Mouse (Mus musculus): ENCODE results near the gene Smap1. TPM values are rescaled to one million over a fixed set of nuclear protein-coding genes. Genes with fewer than 3 reads are reported as not detected.
"Not testable (repeated sequence)": the region's sequence is repeated elsewhere in the genome, so short reads cannot be mapped to it uniquely, and the experiment has no call there.

The Smap1 gene
- 45.9 and 52.1 TPM in 2 replicates for total RNA-seq (2017)

GRCm38 (mm10) chr1:23921711-23922529 lies at the start of gene Smap1:
Gene Smap1 (minus strand): TSS chr1:23922317.
- ATAC-seq (ENCODE audit: extremely low read depth, insufficient number of reproducible peaks, low FRiP score, poor library complexity, severe bottlenecking): peak; percentile 62

GRCm38 (mm10) chr1:23971159-23971558 lies 49.0 kb upstream of the Smap1 start:
- not testable (repeated sequence) for ATAC-seq (ENCODE audit: extremely low read depth, insufficient number of reproducible peaks, low FRiP score, poor library complexity, severe bottlenecking)

- ATAC-seq (ENCODE audit: extremely low read depth, insufficient number of reproducible peaks, low FRiP score, poor library complexity, severe bottlenecking): no peak
Observed at GRCm38 (mm10) chr1:23968027-23968725, 46.1 kb upstream of the Smap1 start.

GRCm38 (mm10) chr1:23966226-23966625 lies 44.1 kb upstream of the Smap1 start:
- no peak for ATAC-seq (ENCODE audit: extremely low read depth, insufficient number of reproducible peaks, low FRiP score, poor library complexity, severe bottlenecking)

GRCm38 (mm10) chr1:23959415-23959732 lies 37.3 kb upstream of the Smap1 start:
- no peak for ATAC-seq (ENCODE audit: extremely low read depth, insufficient number of reproducible peaks, low FRiP score, poor library complexity, severe bottlenecking)

- ATAC-seq (ENCODE audit: extremely low read depth, insufficient number of reproducible peaks, low FRiP score, poor library complexity, severe bottlenecking): no peak
Observed at GRCm38 (mm10) chr1:23958668-23959414, 36.7 kb upstream of the Smap1 start.

- ATAC-seq (ENCODE audit: extremely low read depth, insufficient number of reproducible peaks, low FRiP score, poor library complexity, severe bottlenecking): no peak
Observed at GRCm38 (mm10) chr1:23958101-23958500, 36.0 kb upstream of the Smap1 start.

- ATAC-seq (ENCODE audit: extremely low read depth, insufficient number of reproducible peaks, low FRiP score, poor library complexity, severe bottlenecking): no peak
Observed at GRCm38 (mm10) chr1:23955539-23955938, 33.4 kb upstream of the Smap1 start.

GRCm38 (mm10) chr1:23953921-23954320 lies 31.8 kb upstream of the Smap1 start:
- no peak for ATAC-seq (ENCODE audit: extremely low read depth, insufficient number of reproducible peaks, low FRiP score, poor library complexity, severe bottlenecking)

GRCm38 (mm10) chr1:23948778-23949699 lies 26.9 kb upstream of the Smap1 start:
- ATAC-seq (ENCODE audit: extremely low read depth, insufficient number of reproducible peaks, low FRiP score, poor library complexity, severe bottlenecking): no peak

GRCm38 (mm10) chr1:23948290-23948689 lies 26.2 kb upstream of the Smap1 start:
- no peak for ATAC-seq (ENCODE audit: extremely low read depth, insufficient number of reproducible peaks, low FRiP score, poor library complexity, severe bottlenecking)

GRCm38 (mm10) chr1:23944076-23944475 lies 22.0 kb upstream of the Smap1 start:
- no peak for ATAC-seq (ENCODE audit: extremely low read depth, insufficient number of reproducible peaks, low FRiP score, poor library complexity, severe bottlenecking)

GRCm38 (mm10) chr1:23943146-23943940 lies 21.2 kb upstream of the Smap1 start:
- ATAC-seq (ENCODE audit: extremely low read depth, insufficient number of reproducible peaks, low FRiP score, poor library complexity, severe bottlenecking): no peak

- ATAC-seq (ENCODE audit: extremely low read depth, insufficient number of reproducible peaks, low FRiP score, poor library complexity, severe bottlenecking): no peak
Observed at GRCm38 (mm10) chr1:23935408-23935762, 13.3 kb upstream of the Smap1 start.

GRCm38 (mm10) chr1:23934669-23935407 lies 12.7 kb upstream of the Smap1 start:
- ATAC-seq (ENCODE audit: extremely low read depth, insufficient number of reproducible peaks, low FRiP score, poor library complexity, severe bottlenecking): no peak

- ATAC-seq (ENCODE audit: extremely low read depth, insufficient number of reproducible peaks, low FRiP score, poor library complexity, severe bottlenecking): no peak
Observed at GRCm38 (mm10) chr1:23929410-23929809, 7.3 kb upstream of the Smap1 start.

- no peak for ATAC-seq (ENCODE audit: extremely low read depth, insufficient number of reproducible peaks, low FRiP score, poor library complexity, severe bottlenecking)
Observed at GRCm38 (mm10) chr1:23928371-23928770, 6.3 kb upstream of the Smap1 start.
